Mouse (Mus musculus): ENCODE measurements at regions not wholly inside any gene's neighbourhood (a gene's known extent, or its start where the extent isn't known, plus 50 kb on each side); places are given as distances from the start of the nearest gene placed in this dataset.

- no peak overlapping the region for H3K4me2 ChIP-seq (ENCODE audit: insufficient read depth, low read depth, poor library complexity, severe bottlenecking)
- no peaks in the 10 kb centered on the region for H3K79me2 ChIP-seq (replicated peaks; ENCODE audit: control insufficient read depth, extremely low read depth, insufficient read depth, poor library complexity, severe bottlenecking)
- dilution Hi-C loops (cut with MboI; ENCODE audit: extremely low pct_ligation_motif_present, extremely low pct_unique_long_range_greater_than_20kb, low sequenced_read_pairs), result no loop called here
- peaks cover 47% of the 10 kb centered on the region for H3K9me3 ChIP-seq (replicated peaks; ENCODE audit: low read length)
- TF ChIP-seq SIN3A (IDR thresholded peaks at IDR 0.05; ENCODE audit: low read length) (no peak), USF2 (conservative IDR thresholded peaks at IDR 0.05; ENCODE audit: low read depth, low read length) (no peak), TCF12 (IDR thresholded peaks at IDR 0.05; ENCODE audit: low read depth, low read length) (no peak), ZC3H11A (IDR thresholded peaks at IDR 0.05; ENCODE audit: low read depth, low read length) (no peak)
- in situ Hi-C loops (cut with MboI; ENCODE audit: low pct_ligation_motif_present, low pct_unique_long_range_greater_than_20kb, low sequenced_read_pairs), result no loop called here
- no peaks in the 10 kb centered on the region for H3K27me3 ChIP-seq (replicated peaks)
- no peak overlapping the region for H3K27ac ChIP-seq (ENCODE audit: insufficient read depth, low read depth)
- H3K9ac ChIP-seq (ENCODE audit: insufficient read depth, low read depth), result no peak overlapping the region
- no peak overlapping the region for H3K4me3 ChIP-seq (replicated peaks in 1 of 3; ENCODE audit: low read depth in 2 of 3, low read length in 2 of 3, poor library complexity in 1 of 3)
- no peaks in the 10 kb centered on the region for H3K36me3 ChIP-seq (replicated peaks in 1 of 2; ENCODE audit: control insufficient read depth in 1 of 2, insufficient read depth in 1 of 2, low read length in 1 of 2)
- no peaks in the 10 kb centered on the region for H3K4me1 ChIP-seq (ENCODE audit: control insufficient read depth in 1 of 2, insufficient read depth in 2 of 2)
- DNase-seq (ENCODE audit: extremely low read depth), result no peak
Observed at GRCm38 (mm10) chr1:88757746-88758145, 55.7 kb upstream of the Arl4c start.

GRCm38 (mm10) chr1:88760643-88761042 lies 58.6 kb upstream of the Arl4c start:
- H3K79me2 ChIP-seq (replicated peaks; ENCODE audit: control insufficient read depth, extremely low read depth, insufficient read depth, poor library complexity, severe bottlenecking), result no peaks in the 10 kb centered on the region
- peaks cover 2% of the 10 kb centered on the region for H3K27me3 ChIP-seq (replicated peaks)
- dilution Hi-C loops (cut with MboI; ENCODE audit: extremely low pct_ligation_motif_present, extremely low pct_unique_long_range_greater_than_20kb, low sequenced_read_pairs), result no loop called here
- no peak for TF ChIP-seq MYC (IDR thresholded peaks at IDR 0.05; ENCODE audit: low read depth, low read length)
- TF ChIP-seq IRF4 (IDR thresholded peaks at IDR 0.05; ENCODE audit: low read depth, low read length), result no peak
- no peak for TF ChIP-seq ZKSCAN1 (IDR thresholded peaks at IDR 0.05; ENCODE audit: borderline replicate concordance, low read depth, low read length)
- no peak for TF ChIP-seq JUN (IDR thresholded peaks at IDR 0.05; ENCODE audit: insufficient read depth, low read depth, low read length)
- TF ChIP-seq POLR2A (IDR thresholded peaks at IDR 0.05; ENCODE audit: low read depth, low read length), result no peak
- TF ChIP-seq CHD1 (IDR thresholded peaks at IDR 0.05; ENCODE audit: low read depth, low read length), result no peak
- TF ChIP-seq ZC3H11A (IDR thresholded peaks at IDR 0.05; ENCODE audit: low read depth, low read length), result no peak
- TF ChIP-seq TBP (conservative IDR thresholded peaks at IDR 0.05; ENCODE audit: low read depth, low read length), result no peak
- no peak for TF ChIP-seq MAFK (IDR thresholded peaks at IDR 0.05; ENCODE audit: insufficient replicate concordance, low read length)
- no peak for TF ChIP-seq RAD21 (IDR thresholded peaks at IDR 0.05; ENCODE audit: low read depth, low read length)
- no peak for TF ChIP-seq ETS1 (conservative IDR thresholded peaks at IDR 0.05; ENCODE audit: low read depth, low read length)
- no peak for TF ChIP-seq USF2 (conservative IDR thresholded peaks at IDR 0.05; ENCODE audit: low read depth, low read length)
- TF ChIP-seq MXI1 (IDR thresholded peaks at IDR 0.05; ENCODE audit: low read depth, low read length), result no peak
- TF ChIP-seq JUND (conservative IDR thresholded peaks at IDR 0.05; ENCODE audit: low read depth, low read length), result no peak
- H3K4me1 ChIP-seq (ENCODE audit: control insufficient read depth in 1 of 2, insufficient read depth in 2 of 2), result no peaks in the 10 kb centered on the region
- H3K4me2 ChIP-seq (ENCODE audit: insufficient read depth, low read depth, poor library complexity, severe bottlenecking), result no peak overlapping the region
- H3K9me3 ChIP-seq (replicated peaks; ENCODE audit: low read length), result peaks cover 57% of the 10 kb centered on the region
- H3K27ac ChIP-seq (ENCODE audit: insufficient read depth, low read depth), result no peak overlapping the region
- DNase-seq (ENCODE audit: extremely low read depth), result no peak
- H3K9ac ChIP-seq (ENCODE audit: insufficient read depth, low read depth), result no peak overlapping the region
- in situ Hi-C loops (cut with MboI; ENCODE audit: low pct_ligation_motif_present, low pct_unique_long_range_greater_than_20kb, low sequenced_read_pairs), result no loop called here
- no peaks in the 10 kb centered on the region for H3K36me3 ChIP-seq (replicated peaks in 1 of 2; ENCODE audit: control insufficient read depth in 1 of 2, insufficient read depth in 1 of 2, low read length in 1 of 2)
- no peak overlapping the region for H3K4me3 ChIP-seq (replicated peaks in 1 of 3; ENCODE audit: low read depth in 2 of 3, low read length in 2 of 3, poor library complexity in 1 of 3)
